Comparison of ENCODE assay signal across 23 mouse cellular contexts in the genomic region with DNA sequence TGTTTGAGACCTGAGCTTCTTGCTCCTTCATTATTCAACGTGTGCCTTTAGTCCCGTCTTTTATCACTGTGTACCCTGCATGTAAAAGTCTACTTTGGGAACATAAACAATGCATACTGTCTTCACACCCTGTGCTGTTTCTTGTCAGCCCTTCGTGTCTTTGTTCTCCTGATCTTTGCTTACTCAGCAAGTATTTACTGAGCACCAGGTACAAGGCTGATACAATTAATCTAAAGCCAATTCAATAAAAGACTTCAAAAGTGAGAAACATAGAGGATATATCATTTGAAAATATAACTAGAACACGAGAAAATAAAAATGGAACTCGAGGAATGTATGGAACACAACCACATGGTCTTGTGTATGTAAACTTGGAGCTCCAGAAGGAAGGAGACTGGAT. TPM values are rescaled to one million over a fixed set of nuclear protein-coding genes. Genes with fewer than 3 reads are reported as not detected.
DNase-seq lines count a peak whose midpoint lies in the region; ATAC-seq and TF ChIP-seq lines count a peak whose summit lies in the region.
"Had no signal": no experiment of that assay in that cellular context is flagged by ENCODE, and none has a peak within 500 bp of the region (broad histone marks: within the 10 kb centered on the region; RNA-seq: fewer than 3 reads in every experiment).

No protein-coding gene starts in this region.

- no peaks in the 10 kb centered on the region for H3K27me3 ChIP-seq in CH12.LX (replicated peaks)
- H3K27me3 ChIP-seq in heart, adult 2 months (ENCODE audit: control insufficient read depth, insufficient read depth, low read length): no peaks in the 10 kb centered on the region
- H3K27me3 ChIP-seq: Patski had no signal

- in situ Hi-C loops in CH12.LX (cut with MboI; ENCODE audit: low pct_ligation_motif_present, low pct_unique_long_range_greater_than_20kb, low sequenced_read_pairs): loop anchor here (10.0 kb wide), 1 partner anchor 167 kb away; no protein-coding TSS in a partner anchor
- in situ Hi-C loops in ES-E14 (cut with MboI; ENCODE audit: low sequenced_read_pairs in 2 of 2, unreplicated experiment in 2 of 2): no loop called here

- H3K4me1 ChIP-seq in CH12.LX (ENCODE audit: control insufficient read depth in 1 of 2, insufficient read depth in 2 of 2) (peaks cover 7 to 17% of the 10 kb centered on the region in 2 experiments), ES-E14 (ENCODE audit: control insufficient read depth in 2 of 2, insufficient read depth in 2 of 2, low read length in 2 of 2, poor library complexity in 1 of 2) (no peaks in the 10 kb centered on the region)
- H3K4me1 ChIP-seq in heart, adult 2 months (ENCODE audit: control insufficient read depth, insufficient read depth, low read length): no peaks in the 10 kb centered on the region

- ATAC-seq in CD4-positive, CD25-positive, alpha-beta regulatory T cell, adult 4 months: no peak
- ATAC-seq: activated CD4-positive, CD25-positive, alpha-beta regulatory T cell, adult 4 months; Patski had no signal

- 68% methylated on average over 5 of the region's 5 CpGs for WGBS in heart, adult 2 months

- no peaks in the 10 kb centered on the region for H3K9me3 ChIP-seq in CH12.LX (replicated peaks; ENCODE audit: low read length)
- no peaks in the 10 kb centered on the region for H3K9me3 ChIP-seq in ES-E14 (ENCODE audit: control insufficient read depth, insufficient read depth, low read depth, low read length)

- H3K4me2 ChIP-seq in CH12.LX (ENCODE audit: insufficient read depth, low read depth, poor library complexity, severe bottlenecking): no peak overlapping the region

- H3K27ac ChIP-seq in CH12.LX (ENCODE audit: insufficient read depth, low read depth): no peak overlapping the region
- no peak overlapping the region for H3K27ac ChIP-seq in ES-E14 (ENCODE audit: insufficient read depth, low read depth, low read length, poor library complexity, severe bottlenecking)
- H3K27ac ChIP-seq in heart, adult 2 months: no peak overlapping the region

- no peak for TF ChIP-seq RAD21 in CH12.LX (IDR thresholded peaks at IDR 0.05; ENCODE audit: low read depth, low read length)

- no peaks in the 10 kb centered on the region for H3K79me2 ChIP-seq in CH12.LX (replicated peaks; ENCODE audit: control insufficient read depth, extremely low read depth, insufficient read depth, poor library complexity, severe bottlenecking)
- H3K79me2 ChIP-seq in heart, adult 2 months (replicated peaks; ENCODE audit: control insufficient read depth, insufficient read depth, low read length): no peaks in the 10 kb centered on the region

- H3K9ac ChIP-seq in CH12.LX (ENCODE audit: insufficient read depth, low read depth) (no peak overlapping the region), ES-E14 (ENCODE audit: insufficient read depth, low read depth, low read length, poor library complexity, severe bottlenecking) (no peak overlapping the region)
- no peak overlapping the region for H3K9ac ChIP-seq in heart, adult 2 months (ENCODE audit: low read depth, low read length)

- dilution Hi-C loops in CH12.LX (cut with MboI; ENCODE audit: extremely low pct_ligation_motif_present, extremely low pct_unique_long_range_greater_than_20kb, low sequenced_read_pairs): no loop called here

- H3K36me3 ChIP-seq in CH12.LX (replicated peaks in 1 of 2; ENCODE audit: control insufficient read depth in 1 of 2, insufficient read depth in 1 of 2, low read length in 1 of 2) (no peaks in the 10 kb centered on the region), ES-E14 (ENCODE audit: control insufficient read depth, insufficient read depth, low read length, poor library complexity, severe bottlenecking) (no peaks in the 10 kb centered on the region)
- H3K36me3 ChIP-seq in heart, adult 2 months (ENCODE audit: control insufficient read depth, insufficient read depth, low read length): no peaks in the 10 kb centered on the region
- H3K36me3 ChIP-seq: G1E had no signal

- H3K4me3 ChIP-seq in CH12.LX (replicated peaks in 1 of 3; ENCODE audit: low read depth in 2 of 3, low read length in 2 of 3, poor library complexity in 1 of 3) (no peak overlapping the region), ES-E14 (ENCODE audit: insufficient read depth in 1 of 2, low read depth in 1 of 2, low read length in 2 of 2, poor library complexity in 1 of 2, severe bottlenecking in 1 of 2) (no peak overlapping the region)
- no peak overlapping the region for H3K4me3 ChIP-seq in heart, adult 2 months

- TF ChIP-seq CTCF in CH12.LX (conservative IDR thresholded peaks at IDR 0.05 in 1 of 2, IDR thresholded peaks at IDR 0.05 in 1 of 2; ENCODE audit: low read depth in 2 of 2, low read length in 2 of 2): no peak
- TF ChIP-seq CTCF in heart, adult 2 months (IDR thresholded peaks at IDR 0.05): no peak

- TF ChIP-seq EP300 in CH12.LX (IDR thresholded peaks at IDR 0.05; ENCODE audit: low read length): no peak
- no peak for TF ChIP-seq EP300 in heart, adult 2 months (IDR thresholded peaks at IDR 0.05; ENCODE audit: insufficient read depth, low read depth, low read length)

- TF ChIP-seq POLR2A in CH12.LX (IDR thresholded peaks at IDR 0.05; ENCODE audit: low read depth, low read length): no peak
- no peak for TF ChIP-seq POLR2A in heart, adult 2 months (IDR thresholded peaks at IDR 0.05; ENCODE audit: insufficient read depth, low read depth, low read length)

- no peak for DNase-seq in CH12.LX (ENCODE audit: extremely low read depth)
- no peak for DNase-seq in ES-E14 (ENCODE audit: low read depth, low spot score)
- DNase-seq in heart, adult 2 months: no peak
- DNase-seq: adrenal gland, adult 2 months; adrenal gland, adult 8-10 months; adrenal gland, postnatal 10 days; adrenal gland, postnatal 14 days; adrenal gland, postnatal 25 days; adrenal gland, postnatal 36 days; B cell, adult 2 months; cerebellum, adult 11 months; cerebellum, adult 11-12 months; cerebellum, adult 18-20 months; cerebellum, adult 2 months; cerebellum, adult 8-10 months; cerebellum, adult 9-10 months had no signal

- intact Hi-C loops in heart, adult 2 months (cut with DNase I): no loop called here

TF ChIP-seq in CH12.LX, 34 proteins besides CTCF, POLR2A, EP300 and RAD21:
- TF ChIP-seq IRF4 (IDR thresholded peaks at IDR 0.05; ENCODE audit: low read depth, low read length) (no peak), MAFK (IDR thresholded peaks at IDR 0.05; ENCODE audit: insufficient replicate concordance, low read length) (peak; percentile 83)

TF ChIP-seq in ES-E14, 5 proteins besides CTCF, POLR2A, EP300 and RAD21:
- TF ChIP-seq HCFC1 (IDR thresholded peaks at IDR 0.05; ENCODE audit: borderline replicate concordance, insufficient read depth, low read length) (no peak), MAFK (IDR thresholded peaks at IDR 0.05; ENCODE audit: insufficient read depth, low read depth, low read length) (peak; percentile 61; the same call in 1 of the 2 replicates)

RNA-seq across cellular contexts. Expression of gene Tnfsf11, which starts 9.8 kb away (rescaled TPM):
- 0.13 and 0.29 TPM in 2 replicates for total RNA-seq in CH12.LX (2012; rRNA removed)
- total RNA-seq in CH12.LX (2014; rRNA removed): not detected in 2 replicates
- polyA plus RNA-seq in CH12.LX (2012; ENCODE audit: insufficient read length, low read depth): not detected in 2 replicates
- total RNA-seq in ES-E14 (2012; rRNA removed): 2.9 and 11.8 TPM in 2 replicates
- under 1 TPM; 0.10 to 0.14 TPM for total RNA-seq in heart, adult 2 months (2021)
- polyA plus RNA-seq in heart, adult 2 months (2012; rRNA removed): not detected in 2 replicates
- 10 to 100 TPM in 1 of 2 experiments, 1 to 10 TPM in 1; 5.6 to 11.5 TPM for polyA plus RNA-seq in CD4-positive, CD25-positive, alpha-beta regulatory T cell, adult 4 months (2017; shearing (Covaris generic))
- total RNA-seq: adrenal gland, adult 18-20 months; adrenal gland, adult 2 months; adrenal gland, adult 8-10 months; adrenal gland, postnatal 14 days; adrenal gland, postnatal 25 days; adrenal gland, postnatal 4 days; G1E; MEL had no signal
- polyA plus RNA-seq: adrenal gland, adult 2 months; cerebellum, adult 2 months; G1E; Patski had no signal
